Mouse (Mus musculus) hindbrain, embryonic 14.5 days (tissue): Measurements from ENCODE around the gene Suox. TPM values are rescaled to one million over a fixed set of nuclear protein-coding genes. Genes with fewer than 3 reads are reported as not detected.
A peak's percentile ranks its signal among the peaks of the same experiment; 100 is the strongest.

ENCODE experiments used
- ATAC-seq: fragments of 200-750 bp; cut with Nextera tagmentation; 2 replicates; pipeline ENCODE4 v1.8.0; 2017; ENCODE audit warnings: moderate number of reproducible peaks, mild to moderate bottlenecking, moderate TSS enrichment, moderate library complexity; ENCODE audit not compliant: low FRiP score
- DNase-seq: peaks from one replicate; pipeline ENCODE4 v3.0.0-alpha.2; 2015; ENCODE audit warnings: low spot score
- H3K27ac ChIP-seq: fragments of 300-500 bp; sonication (generic); 2 replicates; pipeline ENCODE4 v1.5.1; 2014; ENCODE audit warnings: mild to moderate bottlenecking, moderate library complexity
- H3K27me3 ChIP-seq: fragments of 300-500 bp; sonication (generic); 2 replicates; pipeline ENCODE4 v1.6.1; 2014; ENCODE audit warnings: mild to moderate bottlenecking, low read length, mixed read lengths; ENCODE audit not compliant: control insufficient read depth, insufficient read depth
- H3K36me3 ChIP-seq: fragments of 300-500 bp; sonication (generic); replicated peaks from 2 replicates; pipeline ENCODE4 v1.6.1; 2014; ENCODE audit not compliant: control insufficient read depth, insufficient read depth
- H3K4me1 ChIP-seq: fragments of 300-500 bp; sonication (generic); replicated peaks from 2 replicates; pipeline ENCODE4 v1.6.1; 2014; ENCODE audit warnings: antibody characterized with exemption, low read length, mixed read lengths; ENCODE audit not compliant: control insufficient read depth, insufficient read depth
- H3K4me2 ChIP-seq: fragments of 300-500 bp; sonication (generic); replicated peaks from 2 replicates; pipeline ENCODE4 v1.6.1; 2014; ENCODE audit warnings: mild to moderate bottlenecking, moderate library complexity
- H3K4me3 ChIP-seq: fragments of 300-500 bp; sonication (generic); replicated peaks from 2 replicates; pipeline ENCODE4 v1.5.1; 2014; ENCODE audit warnings: mild to moderate bottlenecking, low read length
- H3K9ac ChIP-seq: fragments of 300-500 bp; sonication (generic); 2 replicates; pipeline ENCODE4 v1.6.1; 2014
- H3K9me3 ChIP-seq: fragments of 300-500 bp; sonication (generic); 2 replicates; pipeline ENCODE4 v1.6.1; 2016; ENCODE audit warnings: low read length; ENCODE audit not compliant: control insufficient read depth
- WGBS: fragments of 180-500 bp; shearing (Covaris S2); extraction: QIAGEN DNeasy Blood & Tissue Kit; methylation state at CpG from one replicate; pipeline ENCODE4 v1.1.7; 2014; 5-methylcytosine and 5-hydroxymethylcytosine counted together
- polyA plus RNA-seq: library from polyadenylated mRNA; unstranded; fragments of >200 nt; fragmentation: Nextera tagmentation; extraction: Ambion mirVana; gene quantifications from 2 replicates; pipeline ENCODE4 v1.2.1, GENCODE M21; 2014

Suox gene
- polyA plus RNA-seq, 1 experiment from 2014 or later, result 11.5 TPM

DNA sequence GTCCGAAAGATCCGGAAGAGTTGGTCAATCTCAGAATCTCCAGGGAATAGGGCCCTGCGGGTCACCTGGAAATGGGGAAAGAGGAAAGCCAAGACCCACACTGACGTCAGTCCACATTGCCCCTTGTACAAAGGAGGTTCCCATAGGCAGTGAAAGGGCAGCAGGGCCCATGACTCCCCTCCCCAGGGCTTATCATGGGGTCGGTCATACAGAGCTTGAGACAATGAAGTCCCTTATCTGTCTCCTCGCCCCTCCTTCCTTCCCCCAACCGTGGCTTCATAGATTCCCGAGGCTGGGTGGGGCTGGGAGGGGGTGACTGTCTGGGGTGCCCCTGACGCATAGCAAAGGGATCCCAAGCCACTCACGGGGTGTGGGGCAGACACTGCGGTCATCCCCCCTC lies 25.7 kb upstream of the Suox start:
- H3K4me2 ChIP-seq, result no peak overlapping the region
- no peak overlapping the region for H3K9ac ChIP-seq
- no peaks in the 10 kb centered on the region for H3K36me3 ChIP-seq
- ATAC-seq (no peak), DNase-seq (no peak)
- H3K27me3 ChIP-seq, result no peaks in the 10 kb centered on the region
- H3K9me3 ChIP-seq, result no peaks in the 10 kb centered on the region
- no peak overlapping the region for H3K4me3 ChIP-seq
- no peak overlapping the region for H3K27ac ChIP-seq
- WGBS, result 93% methylated on average over 11 of the region's 11 CpGs
- peaks cover 11% of the 10 kb centered on the region; the same call in 1 of the 2 replicates for H3K4me1 ChIP-seq

- no peak overlapping the region for H3K27ac ChIP-seq
- 91% methylated on average over 5 of the region's 5 CpGs for WGBS
- H3K27me3 ChIP-seq, result no peaks in the 10 kb centered on the region
- ATAC-seq (no peak), DNase-seq (no peak)
- no peak overlapping the region for H3K4me3 ChIP-seq
- no peaks in the 10 kb centered on the region for H3K36me3 ChIP-seq
- H3K4me2 ChIP-seq, result no peak overlapping the region
- peaks cover 12% of the 10 kb centered on the region; the same call in 1 of the 2 replicates for H3K4me1 ChIP-seq
- H3K9me3 ChIP-seq, result no peaks in the 10 kb centered on the region
- no peak overlapping the region for H3K9ac ChIP-seq
Measured at GRCm38 (mm10) chr10:128699006-128699405, 25.1 kb upstream of the Suox start.

- Histone ChIP-seq H3K9me3 (no peaks in the 10 kb centered on the region), H3K27ac (peak overlapping the region; percentile 78), H3K4me2 (peak overlapping the region; percentile 73), H3K4me3 (peak overlapping the region; percentile 36), H3K27me3 (no peaks in the 10 kb centered on the region), H3K36me3 (peaks cover 3% of the 10 kb centered on the region; the same call in 1 of the 2 replicates), H3K9ac (peak overlapping the region; percentile 46; the same call in 1 of the 2 replicates), H3K4me1 (peaks cover 12% of the 10 kb centered on the region; the same call in 1 of the 2 replicates)
- ATAC-seq, result no peak
- WGBS, result 87% methylated on average over 6 of the region's 6 CpGs
- DNase-seq, result no peak
Measured at GRCm38 (mm10) chr10:128697072-128697725, 23.3 kb upstream of the Suox start.

DNA sequence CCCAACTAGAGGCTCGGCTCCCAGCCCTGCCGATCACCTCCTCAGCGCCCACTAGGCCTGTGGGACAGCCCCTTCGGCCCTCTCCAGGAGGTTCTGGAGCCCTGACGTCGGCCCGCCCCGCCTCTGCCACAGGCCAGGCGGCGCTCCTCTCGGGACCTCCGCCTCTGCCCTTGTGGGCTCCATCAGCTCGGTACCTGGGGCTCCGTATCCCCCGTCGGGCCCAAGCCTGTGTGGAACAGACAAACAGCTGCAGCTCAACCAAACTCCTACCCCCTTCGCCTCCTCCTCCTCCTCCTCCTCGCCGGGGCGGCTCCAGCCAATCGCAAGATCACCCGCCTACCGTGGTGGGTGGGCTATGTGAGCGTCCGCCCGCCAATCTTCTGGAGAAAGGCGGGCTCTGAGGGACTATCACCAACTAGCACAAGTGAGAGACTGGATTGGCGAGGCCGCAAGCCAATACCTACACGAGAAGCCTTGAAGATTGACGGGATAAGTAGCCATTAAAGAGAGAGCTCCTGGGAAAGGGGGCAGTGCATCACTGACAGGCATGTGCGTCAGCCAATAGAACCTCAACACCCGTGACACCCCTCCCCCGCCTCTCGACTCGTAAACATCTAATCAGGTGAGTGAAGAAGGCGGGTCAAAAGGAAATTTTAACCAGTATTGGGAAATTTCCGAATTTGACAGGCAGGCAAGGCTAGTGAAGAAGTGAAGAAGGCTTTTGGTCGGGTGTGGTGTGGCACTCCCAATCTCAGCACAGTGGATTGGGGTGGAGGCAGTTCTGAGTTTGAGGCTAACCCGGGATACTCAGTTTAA lies 22.3 kb upstream of the Suox start, which contains the start of gene Rab5b:
Gene Rab5b, minus strand, starts transcription at position 273 of the 816 bp plus-strand sequence.
- Histone ChIP-seq H3K4me3 (peak within 1 kb of the TSS; percentile 83), H3K27me3 (no peaks in the 10 kb centered on the region), H3K27ac (peak within 1 kb of the TSS; percentile 95), H3K4me2 (peak within 1 kb of the TSS; percentile 73), H3K36me3 (peaks cover 3% of the 10 kb centered on the region; the same call in 1 of the 2 replicates), H3K9me3 (no peaks in the 10 kb centered on the region), H3K4me1 (peaks cover 12% of the 10 kb centered on the region; the same call in 1 of the 2 replicates), H3K9ac (peak within 1 kb of the TSS; percentile 93)
- under 1% methylated on average over 40 of the region's 40 CpGs for WGBS
- ATAC-seq (peak; percentile 99), DNase-seq (peak; percentile 98)

DNA sequence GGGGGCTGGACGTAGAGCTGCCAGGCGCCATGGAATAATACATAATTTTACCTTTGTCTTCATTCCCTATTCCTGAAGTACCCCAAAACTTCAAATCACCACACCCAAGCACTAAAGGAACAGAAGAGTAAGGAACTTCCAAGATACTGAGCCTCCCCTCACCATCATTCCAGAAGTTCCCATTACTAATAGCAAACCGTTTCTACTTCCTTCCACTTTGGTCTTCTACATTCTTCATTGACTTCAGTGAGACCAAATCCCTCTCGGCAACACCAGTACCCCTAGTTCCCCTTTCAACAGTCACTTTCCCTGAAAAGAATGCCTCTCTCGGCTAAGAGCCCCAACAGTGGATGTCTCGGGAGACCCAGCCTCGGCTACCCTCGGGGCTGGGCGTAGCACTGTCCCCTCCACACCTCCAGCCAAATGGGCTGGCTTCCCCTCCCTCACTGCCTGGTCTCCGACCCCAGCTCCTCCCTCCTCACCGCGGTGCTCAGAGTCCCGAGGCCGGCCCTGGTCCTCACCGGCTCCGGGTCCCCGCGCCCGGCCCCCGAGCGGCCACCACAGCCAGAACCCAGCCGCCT lies 21.6 kb upstream of the Suox start:
- Histone ChIP-seq H3K4me1 (peaks cover 12% of the 10 kb centered on the region; the same call in 1 of the 2 replicates), H3K27me3 (no peaks in the 10 kb centered on the region), H3K4me2 (peak overlapping the region; percentile 66), H3K9me3 (no peaks in the 10 kb centered on the region), H3K9ac (peak overlapping the region; percentile 93), H3K36me3 (peaks cover 3% of the 10 kb centered on the region; the same call in 1 of the 2 replicates), H3K4me3 (peak overlapping the region; percentile 83), H3K27ac (peak overlapping the region; percentile 95)
- WGBS, result 1% methylated on average over 21 of the region's 22 CpGs
- ATAC-seq (no peak), DNase-seq (peak; percentile 29)

GRCm38 (mm10) chr10:128674469-128675008 lies 666 bp upstream of the Suox start:
- H3K9ac ChIP-seq, result peak overlapping the region; percentile 64
- WGBS, result 3% methylated on average over 9 of the region's 9 CpGs
- H3K27me3 ChIP-seq, result no peaks in the 10 kb centered on the region
- peak overlapping the region; percentile 73 for H3K4me3 ChIP-seq
- H3K4me2 ChIP-seq, result peak overlapping the region; percentile 81
- H3K4me1 ChIP-seq, result peaks cover 14% of the 10 kb centered on the region
- H3K9me3 ChIP-seq, result no peaks in the 10 kb centered on the region
- H3K36me3 ChIP-seq, result peaks cover 16% of the 10 kb centered on the region
- peak; percentile 75 for DNase-seq
- no peak for ATAC-seq
- H3K27ac ChIP-seq, result peak overlapping the region; percentile 65; the same call in 1 of the 2 replicates

DNA sequence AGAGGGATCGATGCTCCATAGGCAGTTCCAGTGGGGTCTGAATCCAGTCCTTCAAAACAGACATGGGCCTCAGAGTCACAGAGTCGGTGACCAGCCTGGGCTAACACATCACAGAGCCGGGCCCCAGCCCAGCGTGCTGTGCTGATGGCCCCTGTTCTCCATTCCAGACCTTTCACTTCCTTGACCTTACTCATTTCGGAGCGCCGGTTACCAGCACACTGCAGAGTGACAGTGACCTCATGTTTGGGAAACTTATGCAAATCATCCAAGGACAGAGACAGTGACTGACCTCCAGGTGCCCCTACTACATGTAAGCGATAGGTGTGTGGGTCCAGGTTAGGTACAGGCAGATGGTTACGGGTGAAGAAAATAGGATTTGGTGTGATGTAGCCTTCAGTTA lies 2.7 kb downstream of the Suox start:
- Histone ChIP-seq H3K4me1 (peaks cover 26% of the 10 kb centered on the region), H3K27ac (no peak overlapping the region), H3K36me3 (peaks cover 1% of the 10 kb centered on the region; the same call in 1 of the 2 replicates), H3K9me3 (no peaks in the 10 kb centered on the region), H3K27me3 (no peaks in the 10 kb centered on the region), H3K4me2 (no peak overlapping the region), H3K4me3 (no peak overlapping the region), H3K9ac (no peak overlapping the region)
- WGBS, result 94% methylated on average over 9 of the region's 9 CpGs
- ATAC-seq, result no peak
- no peak for DNase-seq

DNA sequence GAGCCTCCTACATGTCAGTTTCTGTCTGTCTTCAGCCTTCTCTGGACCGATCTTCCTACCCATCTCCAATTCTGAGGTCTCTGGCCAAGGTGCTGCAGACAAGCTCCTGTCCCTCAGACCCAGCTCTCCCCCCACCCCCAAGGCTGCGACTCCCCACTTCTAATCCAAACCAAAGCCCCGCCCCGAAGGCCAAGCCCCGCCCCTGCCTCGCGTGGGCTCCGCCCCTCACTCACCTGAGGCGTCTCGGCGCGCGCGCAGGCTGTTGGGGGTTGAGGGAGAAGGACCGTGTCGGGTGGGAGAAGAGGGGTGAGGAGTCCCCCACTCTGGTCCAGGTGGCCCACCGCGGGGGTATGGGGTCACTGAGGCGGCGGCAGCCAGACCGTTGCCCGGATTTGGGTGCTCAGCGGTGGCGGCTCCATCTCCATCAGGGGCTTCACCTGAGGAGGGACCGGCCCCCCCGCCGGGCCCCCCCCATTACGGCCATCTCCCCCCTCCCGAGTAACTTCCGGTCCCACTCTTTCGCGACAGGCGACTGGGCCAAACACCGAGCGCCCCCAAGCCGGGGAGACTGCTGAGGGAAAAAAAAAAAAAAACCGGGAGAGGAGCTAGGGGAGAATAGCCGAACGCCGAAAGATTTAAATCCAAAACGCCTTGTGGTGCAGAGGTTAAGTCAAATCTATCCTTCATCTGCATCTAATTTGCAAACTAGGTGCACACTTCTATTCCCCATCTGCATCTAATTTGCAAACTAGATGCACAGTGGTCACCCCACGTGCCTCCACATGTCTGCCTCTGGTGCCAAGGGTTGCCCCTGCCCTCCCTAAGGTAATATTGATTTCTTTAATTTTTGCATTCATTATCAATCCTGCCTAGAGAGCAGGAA lies 4.8 kb downstream of the Suox start:
- peaks cover 22% of the 10 kb centered on the region for H3K4me1 ChIP-seq
- peak; percentile 72 for ATAC-seq

More for the DNA sequence above, 4.8 kb downstream of the Suox start:
- H3K9ac ChIP-seq, result peak overlapping the region; percentile 85
- H3K9me3 ChIP-seq, result no peaks in the 10 kb centered on the region
- peak overlapping the region; percentile 77 for H3K4me3 ChIP-seq
- peak overlapping the region; percentile 77 for H3K4me2 ChIP-seq
- H3K27me3 ChIP-seq, result no peaks in the 10 kb centered on the region
- under 1% methylated on average over 42 of the region's 42 CpGs for WGBS
- H3K27ac ChIP-seq, result peak overlapping the region; percentile 83
- H3K36me3 ChIP-seq, result no peaks in the 10 kb centered on the region
- DNase-seq, result peak; percentile 57
